Mouse (Mus musculus) kidney, embryonic 14.5 days (tissue): ENCODE data around the gene Prss30. TPM values are rescaled to one million over a fixed set of nuclear protein-coding genes. Genes with fewer than 3 reads are reported as not detected.
"Not testable (repeated sequence)": the region's sequence is repeated elsewhere in the genome, so short reads cannot be mapped to it uniquely, and the experiment has no call there.

Experiments used
- ATAC-seq: fragments of 200-750 bp; cut with Nextera tagmentation; 2 replicates; pipeline ENCODE4 v1.8.0; 2017; ENCODE audit warnings: moderate number of reproducible peaks, mild to moderate bottlenecking, moderate TSS enrichment, moderate library complexity; ENCODE audit not compliant: low FRiP score, low TSS enrichment
- H3K27ac ChIP-seq: fragments of 300-500 bp; sonication (generic); 2 replicates; pipeline ENCODE4 v1.5.1; 2014; ENCODE audit warnings: low read depth, mild to moderate bottlenecking, low read length, moderate library complexity, mixed read lengths
- H3K27me3 ChIP-seq: fragments of 300-500 bp; sonication (generic); 2 replicates; pipeline ENCODE4 v1.6.1; 2014; ENCODE audit warnings: mild to moderate bottlenecking, low read length; ENCODE audit not compliant: control insufficient read depth, insufficient read depth
- H3K36me3 ChIP-seq: fragments of 300-500 bp; sonication (generic); 2 replicates; pipeline ENCODE4 v1.6.1; 2014; ENCODE audit warnings: low read length, mixed read lengths; ENCODE audit not compliant: control insufficient read depth, insufficient read depth
- H3K4me1 ChIP-seq: fragments of 300-500 bp; sonication (generic); 2 replicates; pipeline ENCODE4 v1.6.1; 2014; ENCODE audit warnings: low read length, mixed read lengths; ENCODE audit not compliant: control insufficient read depth, insufficient read depth
- H3K4me2 ChIP-seq: fragments of 300-500 bp; sonication (generic); replicated peaks from 2 replicates; pipeline ENCODE4 v1.6.1; 2014; ENCODE audit warnings: low read depth, mild to moderate bottlenecking, low read length
- H3K4me3 ChIP-seq: fragments of 300-500 bp; sonication (generic); 2 replicates; pipeline ENCODE4 v1.5.1; 2014; ENCODE audit warnings: mild to moderate bottlenecking, low read length
- H3K9ac ChIP-seq: fragments of 300-500 bp; sonication (generic); 2 replicates; pipeline ENCODE4 v1.6.1; 2014; ENCODE audit warnings: low read depth, mild to moderate bottlenecking, low read length, moderate library complexity
- H3K9me3 ChIP-seq: fragments of 300-500 bp; sonication (generic); 2 replicates; pipeline ENCODE4 v1.6.1; 2016; ENCODE audit warnings: low read length; ENCODE audit not compliant: control insufficient read depth
- WGBS: fragments of 180-500 bp; shearing (Covaris S2); extraction: QIAGEN DNeasy Blood & Tissue Kit; methylation state at CpG from one replicate; pipeline ENCODE4 v1.1.7; 2014; 5-methylcytosine and 5-hydroxymethylcytosine counted together
- polyA plus RNA-seq: library from polyadenylated mRNA; unstranded; fragments of >200 nt; fragmentation: Nextera tagmentation; extraction: Ambion mirVana; gene quantifications from 2 replicates; pipeline ENCODE4 v1.2.1, GENCODE M21; 2014

The Prss30 gene
- polyA plus RNA-seq, 1 experiment from 2014 or later = 0.30 TPM

DNA sequence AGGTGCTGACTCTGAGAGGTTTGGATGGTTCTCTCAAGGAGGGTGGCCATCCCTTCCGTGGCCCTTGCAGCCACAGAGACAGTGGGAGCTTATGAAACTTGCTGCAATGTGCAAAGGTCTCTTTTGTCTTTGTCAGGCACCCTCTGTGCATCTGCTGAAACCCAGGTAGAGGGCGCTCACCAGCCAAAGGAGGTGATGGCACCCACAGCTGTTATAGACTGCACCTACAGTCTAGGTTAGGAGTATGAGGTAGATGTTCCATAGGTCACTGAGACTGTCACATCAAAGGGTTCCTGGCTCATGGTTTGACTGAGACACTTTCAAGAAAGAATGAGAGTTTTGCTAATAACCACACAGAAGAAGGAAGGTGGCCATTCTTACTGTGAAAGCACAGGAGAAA lies 11.6 kb downstream of the Prss30 start:
- Histone ChIP-seq H3K27ac (no peak overlapping the region), H3K4me3 (no peak overlapping the region), H3K4me2 (no peak overlapping the region), H3K9ac (no peak overlapping the region), H3K4me1 (no peaks in the 10 kb centered on the region), H3K36me3 (no peaks in the 10 kb centered on the region), H3K27me3 (no peaks in the 10 kb centered on the region), H3K9me3 (no peaks in the 10 kb centered on the region)
- ATAC-seq = no peak
- 58% methylated on average over 2 of the region's 2 CpGs for WGBS

DNA sequence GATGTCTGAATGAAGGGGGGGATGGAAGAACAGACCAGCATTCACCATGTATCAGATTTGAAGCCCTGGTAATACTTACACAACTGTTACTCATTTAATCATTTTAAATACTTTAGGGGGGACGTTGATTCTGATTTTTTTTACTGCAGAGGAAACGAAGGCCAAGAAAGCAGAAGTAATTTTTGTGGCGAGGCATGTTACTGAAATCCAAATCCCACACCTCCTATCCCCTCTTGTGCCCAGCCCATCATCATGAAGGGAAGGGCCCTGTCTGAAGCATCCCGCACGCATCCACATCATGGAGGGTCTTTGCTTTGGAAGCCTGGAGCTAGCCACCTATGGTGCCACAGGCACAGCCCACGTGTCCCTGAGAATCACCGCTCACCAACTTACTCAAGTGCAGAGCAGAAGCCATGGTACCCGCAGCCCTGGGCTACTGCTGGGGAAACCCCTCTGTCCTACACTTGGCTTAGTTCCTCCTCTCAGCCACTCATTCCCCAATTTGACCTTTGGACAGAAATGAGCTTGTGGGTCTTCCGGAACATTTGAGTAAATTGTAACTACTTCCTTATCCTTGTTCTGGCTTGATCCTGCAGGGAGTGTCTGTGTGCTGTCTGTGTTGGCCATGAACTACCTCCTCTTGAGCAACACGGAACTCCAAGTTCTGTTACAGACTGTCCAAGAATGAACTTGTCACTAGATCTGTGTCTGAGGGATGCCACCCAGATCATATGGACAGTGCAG lies 13.5 kb downstream of the Prss30 start:
- Histone ChIP-seq H3K27ac (no peak overlapping the region), H3K4me3 (no peak overlapping the region), H3K4me2 (no peak overlapping the region), H3K27me3 (no peaks in the 10 kb centered on the region), H3K9ac (no peak overlapping the region), H3K36me3 (no peaks in the 10 kb centered on the region), H3K9me3 (no peaks in the 10 kb centered on the region), H3K4me1 (no peaks in the 10 kb centered on the region)
- no peak for ATAC-seq
- WGBS = 85% methylated on average over 10 of the region's 10 CpGs

DNA sequence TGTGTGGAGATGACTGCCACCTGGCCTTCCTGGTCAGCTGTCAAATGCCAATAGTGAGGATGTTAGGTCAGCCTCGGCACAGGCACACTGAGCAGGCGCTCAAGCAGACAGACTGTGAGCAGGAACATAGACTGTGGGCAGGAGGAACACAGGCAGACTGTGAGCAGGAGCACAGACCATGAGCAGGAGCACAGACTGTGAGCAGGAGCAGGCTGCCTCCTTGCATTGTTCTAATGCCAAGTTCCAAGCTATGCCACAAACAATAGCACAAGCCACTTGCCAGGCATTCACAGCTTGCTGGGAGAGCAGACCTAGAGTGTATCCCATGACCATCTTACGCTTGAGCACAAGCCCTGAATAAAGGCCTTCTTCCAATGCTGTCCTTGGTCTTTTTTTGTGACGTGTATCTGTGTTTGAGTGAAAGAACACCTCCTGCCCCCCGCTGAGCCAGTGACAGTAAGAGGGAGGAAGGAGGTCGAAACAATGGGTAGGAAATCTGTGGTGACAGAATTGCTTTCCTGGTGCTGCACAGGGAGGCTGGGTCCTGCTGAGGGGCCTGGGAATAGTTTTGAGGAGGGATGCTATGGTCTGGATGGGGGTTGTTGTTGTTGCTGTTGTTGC lies 14.5 kb downstream of the Prss30 start:
- H3K4me2 ChIP-seq = no peak overlapping the region
- no peak overlapping the region for H3K9ac ChIP-seq
- no peaks in the 10 kb centered on the region for H3K4me1 ChIP-seq
- ATAC-seq = no peak
- H3K4me3 ChIP-seq = no peak overlapping the region
- no peaks in the 10 kb centered on the region for H3K9me3 ChIP-seq
- no peaks in the 10 kb centered on the region for H3K27me3 ChIP-seq
- H3K36me3 ChIP-seq = no peaks in the 10 kb centered on the region
- 44% methylated on average over 6 of the region's 6 CpGs for WGBS
- H3K27ac ChIP-seq = no peak overlapping the region

DNA sequence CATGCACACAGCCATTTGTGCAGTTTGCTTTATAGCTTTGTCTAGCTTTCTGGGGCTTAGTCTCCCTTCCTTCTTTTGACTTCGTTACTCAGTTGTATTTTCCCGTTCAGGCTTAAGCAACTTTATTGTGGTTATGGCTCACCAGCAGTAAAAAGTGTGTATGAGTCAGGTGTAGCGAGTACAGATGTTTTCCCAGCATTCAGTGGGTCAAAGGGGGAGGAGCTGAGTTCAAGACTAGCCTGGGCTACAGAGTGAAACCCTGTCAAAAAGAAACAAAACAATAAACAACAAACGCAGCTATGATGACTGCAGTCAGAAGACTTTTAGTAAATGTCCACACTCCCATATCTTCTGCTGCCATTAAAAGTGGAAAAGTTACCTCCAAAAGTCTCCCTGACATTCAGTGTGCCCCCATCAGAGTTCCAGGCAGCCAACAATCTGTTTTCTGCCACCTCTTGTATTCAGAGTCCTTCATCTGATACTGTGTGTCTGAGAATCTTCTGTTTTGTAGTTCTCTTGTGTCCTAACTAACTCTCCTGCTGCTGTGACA lies 18.7 kb downstream of the Prss30 start:
- Histone ChIP-seq H3K4me1 (no peaks in the 10 kb centered on the region), H3K9me3 (no peaks in the 10 kb centered on the region), H3K36me3 (no peaks in the 10 kb centered on the region), H3K27me3 (no peaks in the 10 kb centered on the region), H3K9ac (no peak overlapping the region), H3K27ac (no peak overlapping the region), H3K4me2 (no peak overlapping the region), H3K4me3 (no peak overlapping the region)
- WGBS = 67% methylated on average over 4 of the region's 4 CpGs
- ATAC-seq = no peak

DNA sequence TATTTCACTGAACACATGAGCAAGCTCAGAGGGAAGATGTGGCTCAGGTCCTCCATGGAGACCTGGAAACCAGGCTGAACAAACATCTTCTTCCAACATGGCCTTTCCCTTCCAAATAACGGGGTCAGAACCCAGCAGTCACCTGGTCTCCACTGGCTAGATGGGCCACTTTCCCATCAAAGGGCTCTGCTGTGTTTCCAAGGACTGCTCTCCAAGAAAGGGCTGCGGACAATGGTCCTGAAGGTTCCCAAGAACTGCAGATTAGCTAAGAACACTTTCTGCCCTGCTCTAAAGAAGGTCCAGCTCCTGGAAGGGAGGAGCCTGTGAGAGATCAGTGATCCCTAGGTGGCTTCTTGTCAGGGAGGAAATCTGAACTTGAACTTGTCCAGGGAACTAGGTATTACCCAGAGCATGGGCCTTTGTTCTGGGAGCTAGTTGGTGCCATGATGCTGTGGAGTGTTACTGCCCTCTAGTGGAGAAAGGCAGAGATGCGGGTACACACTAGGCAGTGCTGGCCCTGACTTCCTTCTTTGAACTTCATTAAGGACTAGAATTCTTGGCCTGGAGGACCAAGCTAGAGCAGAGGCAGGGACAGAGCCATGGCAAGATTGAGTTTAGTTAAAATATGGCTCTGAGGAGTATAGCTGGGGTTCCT lies 20.2 kb downstream of the Prss30 start:
- no peak overlapping the region for H3K4me3 ChIP-seq
- no peak overlapping the region for H3K4me2 ChIP-seq
- no peaks in the 10 kb centered on the region for H3K27me3 ChIP-seq
- peak; percentile 94 for ATAC-seq
- no peak overlapping the region for H3K9ac ChIP-seq
- no peaks in the 10 kb centered on the region for H3K36me3 ChIP-seq
- H3K27ac ChIP-seq = no peak overlapping the region
- H3K9me3 ChIP-seq = no peaks in the 10 kb centered on the region
- 40% methylated on average over 3 of the region's 3 CpGs for WGBS
- H3K4me1 ChIP-seq = no peaks in the 10 kb centered on the region

DNA sequence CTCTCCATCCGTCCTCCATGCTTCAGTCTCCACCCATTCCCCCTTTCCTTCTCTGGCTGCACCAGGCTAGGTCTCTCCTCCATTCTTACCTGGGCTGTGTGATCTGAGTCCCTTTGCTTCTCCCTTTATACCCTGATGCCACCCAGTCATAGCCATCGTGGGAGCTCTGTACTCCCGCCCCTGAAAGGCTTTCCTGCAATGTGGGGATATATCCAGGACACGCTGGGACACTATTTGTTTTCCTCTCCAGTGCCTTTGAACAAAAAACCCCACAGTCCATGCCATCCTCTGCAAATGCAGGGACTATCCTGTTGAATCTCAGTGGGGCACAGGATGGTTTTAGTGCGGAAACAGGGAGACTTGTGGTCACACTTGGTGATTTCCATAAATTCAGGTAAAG lies 25.2 kb downstream of the Prss30 start, which contains the start of gene Sbpl:
TSS of gene Sbpl (minus strand) at position 101 of the 400 bp plus-strand sequence.
- H3K27me3 ChIP-seq = no peaks in the 10 kb centered on the region
- H3K4me3 ChIP-seq = no peak within 1 kb of the TSS
- no peak within 1 kb of the TSS for H3K9ac ChIP-seq
- no peak within 1 kb of the TSS for H3K4me2 ChIP-seq
- no peaks in the 10 kb centered on the region for H3K9me3 ChIP-seq
- no peak for ATAC-seq
- no peaks in the 10 kb centered on the region for H3K4me1 ChIP-seq
- no peak within 1 kb of the TSS for H3K27ac ChIP-seq
- no peaks in the 10 kb centered on the region for H3K36me3 ChIP-seq
- WGBS = 80% methylated on average over 5 of the region's 5 CpGs

DNA sequence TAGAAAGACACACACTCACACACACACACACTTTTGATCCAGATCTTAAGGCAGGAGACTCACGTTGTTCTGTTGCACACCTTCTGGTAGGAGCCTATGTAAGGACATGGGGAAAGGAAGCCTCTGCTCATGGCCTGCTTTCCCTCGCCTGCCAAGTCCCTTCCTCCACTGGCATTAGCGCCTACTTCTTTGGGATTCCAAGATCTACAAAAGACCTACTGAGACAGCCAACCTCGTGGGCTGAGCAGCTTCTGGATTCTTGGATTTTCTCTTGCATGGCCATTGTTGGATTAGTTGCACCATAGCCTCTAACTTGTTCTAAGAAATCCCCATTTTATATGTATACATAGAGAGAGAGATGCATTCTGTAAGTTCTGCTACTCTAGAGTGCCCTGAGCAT lies 29.5 kb downstream of the Prss30 start:
- H3K27me3 ChIP-seq, H3K9me3 ChIP-seq, H3K4me2 ChIP-seq, H3K9ac ChIP-seq, H3K4me3 ChIP-seq, ATAC-seq, H3K4me1 ChIP-seq, H3K36me3 ChIP-seq, H3K27ac ChIP-seq: not testable (repeated sequence)
- 86% methylated on average over 4 of the region's 4 CpGs for WGBS

DNA sequence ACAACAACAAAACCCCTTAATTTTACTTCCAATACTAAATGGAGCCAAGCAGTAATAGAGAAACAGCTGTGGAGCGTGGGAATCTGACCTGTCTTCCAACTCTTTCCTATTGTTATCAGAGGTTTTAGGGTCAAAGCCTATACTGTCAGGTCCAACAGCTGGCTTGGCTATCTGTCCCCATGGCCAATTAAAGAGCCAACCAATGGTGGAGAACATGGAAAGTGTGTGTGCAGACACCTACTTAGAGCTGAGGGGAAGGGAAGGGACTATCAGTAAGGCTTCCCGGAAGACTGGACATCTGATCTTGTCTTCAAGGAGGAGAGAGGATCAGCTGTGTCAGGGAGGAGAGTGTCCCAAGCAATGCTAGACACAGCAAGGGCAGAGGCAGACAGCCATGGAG lies 31.3 kb downstream of the Prss30 start:
- no peaks in the 10 kb centered on the region for H3K36me3 ChIP-seq
- no peak overlapping the region for H3K9ac ChIP-seq
- no peak overlapping the region for H3K4me2 ChIP-seq
- no peaks in the 10 kb centered on the region for H3K27me3 ChIP-seq
- WGBS = 71% methylated on average over 2 of the region's 2 CpGs
- H3K9me3 ChIP-seq = no peaks in the 10 kb centered on the region
- ATAC-seq = no peak
- H3K4me3 ChIP-seq = no peak overlapping the region
- H3K4me1 ChIP-seq = no peaks in the 10 kb centered on the region
- no peak overlapping the region for H3K27ac ChIP-seq

DNA sequence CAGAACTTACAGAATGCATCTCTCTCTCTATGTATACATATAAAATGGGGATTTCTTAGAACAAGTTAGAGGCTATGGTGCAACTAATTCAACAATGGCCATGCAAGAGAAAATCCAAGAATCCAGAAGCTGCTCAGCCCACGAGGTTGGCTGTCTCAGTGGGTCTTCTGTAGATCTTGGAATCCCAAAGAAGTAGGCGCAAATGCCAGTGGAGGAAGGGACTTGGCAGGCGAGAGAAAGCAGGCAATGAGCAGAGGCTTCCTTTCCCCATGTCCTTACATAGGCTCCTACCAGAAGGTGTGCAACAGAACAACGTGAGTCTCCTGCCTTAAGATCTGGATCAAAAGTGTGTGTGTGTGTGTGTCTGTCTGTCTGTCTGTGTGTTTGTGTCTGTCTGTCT lies 32.9 kb downstream of the Prss30 start:
- H3K4me3 ChIP-seq, ATAC-seq, H3K27me3 ChIP-seq, H3K27ac ChIP-seq, H3K36me3 ChIP-seq, H3K4me1 ChIP-seq, H3K9me3 ChIP-seq, H3K4me2 ChIP-seq, H3K9ac ChIP-seq: not testable (repeated sequence)
- 81% methylated on average over 4 of the region's 4 CpGs for WGBS
